Mouse (Mus musculus) liver, embryonic 14.5 days (tissue): Measurements from ENCODE around the gene Rad51b. TPM values are rescaled to one million over a fixed set of nuclear protein-coding genes. Genes with fewer than 3 reads are reported as not detected.

Experiments
- ATAC-seq: fragments of 200-750 bp; cut with Nextera tagmentation; 2 replicates; pipeline ENCODE4 v1.8.0; 2017; ENCODE audit warnings: moderate number of reproducible peaks, mild to moderate bottlenecking, moderate library complexity; ENCODE audit not compliant: insufficient read depth
- DNase-seq, 3 experiments: peaks; one replicate each; pipeline ENCODE4 v3.0.0-alpha.2; 2012 to 2013; ENCODE audit warnings: low read depth in 3 of 3, low spot score in 3 of 3
- H3K27ac ChIP-seq: fragments of 300-500 bp; sonication (generic); 2 replicates; pipeline ENCODE4 v1.5.1; 2014; ENCODE audit warnings: moderate library complexity, mild to moderate bottlenecking, control low read depth, inconsistent platforms
- H3K27me3 ChIP-seq: fragments of 300-500 bp; sonication (generic); 2 replicates; pipeline ENCODE4 v1.6.1; 2014; ENCODE audit warnings: mild to moderate bottlenecking, low read length, moderate library complexity; ENCODE audit not compliant: control insufficient read depth, insufficient read depth
- H3K36me3 ChIP-seq: fragments of 300-500 bp; sonication (generic); replicated peaks from 2 replicates; pipeline ENCODE4 v1.6.1; 2014; ENCODE audit warnings: low read depth; ENCODE audit not compliant: control insufficient read depth, insufficient read depth
- H3K4me1 ChIP-seq, 2 experiments: fragments of 200-500 bp in 1 of 2; fragments of 300-500 bp in 1 of 2; sonication (generic) in 1 of 2; replicated peaks; 2 replicates each; pipeline ENCODE4 v1.6.1; 2012 to 2014; ENCODE audit warnings: antibody characterized with exemption in 1 of 2, inconsistent platforms in 1 of 2, low read length in 1 of 2; ENCODE audit not compliant: control insufficient read depth in 2 of 2, insufficient read depth in 2 of 2
- H3K4me2 ChIP-seq: fragments of 300-500 bp; sonication (generic); 2 replicates; pipeline ENCODE4 v1.6.1; 2014; ENCODE audit warnings: low read depth, mild to moderate bottlenecking, control low read depth, moderate library complexity
- H3K4me3 ChIP-seq, 2 experiments: fragments of 200-500 bp in 1 of 2; fragments of 300-500 bp in 1 of 2; sonication (generic) in 1 of 2; 2 replicates each; pipeline ENCODE4 v1.5.1; 2012 to 2014; ENCODE audit warnings: low read depth in 2 of 2, low read length in 2 of 2, mild to moderate bottlenecking in 2 of 2, control low read depth in 1 of 2, inconsistent platforms in 1 of 2, moderate library complexity in 1 of 2; ENCODE audit not compliant: insufficient read depth in 1 of 2
- H3K9ac ChIP-seq: fragments of 300-500 bp; sonication (generic); replicated peaks from 2 replicates; pipeline ENCODE4 v1.6.1; 2014; ENCODE audit warnings: mild to moderate bottlenecking, control low read depth, moderate library complexity
- H3K9me3 ChIP-seq: fragments of 300-500 bp; sonication (generic); 2 replicates; pipeline ENCODE4 v1.6.1; 2016; ENCODE audit warnings: low read length, mixed read lengths; ENCODE audit not compliant: control insufficient read depth
- CTCF ChIP-seq: IDR thresholded peaks from 2 replicates; pipeline ENCODE4 v1.5.1; 2016; ENCODE audit warnings: antibody characterized with exemption, low read depth, control low read depth
- EP300 ChIP-seq: IDR thresholded peaks from 2 replicates; pipeline ENCODE4 v1.6.1; 2016; ENCODE audit warnings: antibody characterized with exemption, low read depth
- WGBS: fragments of 180-500 bp; shearing (Covaris S2); extraction: QIAGEN DNeasy Blood & Tissue Kit; methylation state at CpG from one replicate; pipeline ENCODE4 v1.1.7; 2014; ENCODE audit not compliant: insufficient replicate concordance; 5-methylcytosine and 5-hydroxymethylcytosine counted together
- polyA plus RNA-seq, 2 experiments: library from polyadenylated mRNA; depleted of rRNA in 1 of 2; stranded (reverse) in 1 of 2; unstranded in 1 of 2; fragments of >200 nt; fragmentation: Nextera tagmentation in 1 of 2; extraction: Ambion mirVana in 1 of 2; gene quantifications; 2 replicates each; pipeline versions ENCODE4 v1.2.1 to v1.2.3; 2012 to 2014

Gene Rad51b
- polyA plus RNA-seq, 2 experiments = 2.3 to 5.1 TPM

DNA sequence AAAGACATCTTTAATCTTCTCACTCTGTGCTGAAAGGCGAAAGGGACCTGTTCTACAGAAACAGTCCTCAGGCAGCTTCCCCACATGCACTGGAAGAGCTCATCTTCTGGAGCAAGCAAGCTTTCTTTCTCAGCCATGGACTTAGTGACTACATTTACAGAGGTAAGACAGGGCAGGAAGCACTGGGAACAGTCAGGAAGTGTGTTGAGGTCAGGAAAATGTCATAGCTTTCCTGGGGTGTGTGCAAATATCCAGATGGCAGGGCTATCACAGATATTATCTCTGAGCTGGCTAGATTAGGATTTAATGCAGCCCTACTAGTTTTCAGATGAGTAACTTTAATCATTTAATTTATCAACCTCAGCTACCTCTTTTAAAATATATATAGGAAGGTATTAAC is 254.2 kb downstream of the Rad51b start:
- TF ChIP-seq CTCF (no peak), EP300 (no peak)
- Histone ChIP-seq H3K9me3 (no peaks in the 10 kb centered on the region), H3K36me3 (no peaks in the 10 kb centered on the region), H3K4me2 (no peak overlapping the region), H3K9ac (no peak overlapping the region), H3K27ac (no peak overlapping the region), H3K27me3 (no peaks in the 10 kb centered on the region), H3K4me3 (no peak overlapping the region), H3K4me1 (peaks cover 0 to 4% of the 10 kb centered on the region in 2 experiments; a peak in 1 of 4 replicates)
- DNase-seq (no peak), ATAC-seq (no peak)
- 63% methylated on average over 1 of the region's 1 CpGs for WGBS

DNA sequence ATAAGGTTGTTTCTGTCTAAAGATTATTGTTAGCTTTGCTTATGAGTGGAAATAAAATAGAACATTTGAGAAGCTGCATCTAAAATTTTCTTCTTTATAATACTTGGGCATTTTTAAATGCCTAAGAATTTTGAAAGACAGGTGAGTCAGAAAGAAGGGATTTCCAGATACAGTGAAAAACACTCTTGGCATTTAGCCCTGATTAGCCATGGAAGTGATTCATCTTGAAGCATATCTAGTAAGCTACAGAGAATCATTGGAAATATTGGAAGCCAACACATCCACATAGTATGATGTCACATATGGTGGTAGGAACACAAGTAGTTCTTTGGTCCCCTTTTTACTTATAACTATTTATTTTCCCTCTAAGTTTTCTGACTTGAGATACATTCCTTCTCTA is 256.0 kb downstream of the Rad51b start:
- DNase-seq (no peak), ATAC-seq (no peak)
- no peaks in the 10 kb centered on the region for H3K27me3 ChIP-seq
- H3K27ac ChIP-seq = no peak overlapping the region
- peaks cover 0 to 4% of the 10 kb centered on the region in 2 experiments; a peak in 1 of 4 replicates for H3K4me1 ChIP-seq
- no peak for TF ChIP-seq CTCF
- TF ChIP-seq EP300 = no peak
- no peak overlapping the region for H3K4me2 ChIP-seq
- H3K9ac ChIP-seq = no peak overlapping the region
- H3K36me3 ChIP-seq = no peaks in the 10 kb centered on the region
- H3K4me3 ChIP-seq = no peak overlapping the region
- H3K9me3 ChIP-seq = no peaks in the 10 kb centered on the region

DNA sequence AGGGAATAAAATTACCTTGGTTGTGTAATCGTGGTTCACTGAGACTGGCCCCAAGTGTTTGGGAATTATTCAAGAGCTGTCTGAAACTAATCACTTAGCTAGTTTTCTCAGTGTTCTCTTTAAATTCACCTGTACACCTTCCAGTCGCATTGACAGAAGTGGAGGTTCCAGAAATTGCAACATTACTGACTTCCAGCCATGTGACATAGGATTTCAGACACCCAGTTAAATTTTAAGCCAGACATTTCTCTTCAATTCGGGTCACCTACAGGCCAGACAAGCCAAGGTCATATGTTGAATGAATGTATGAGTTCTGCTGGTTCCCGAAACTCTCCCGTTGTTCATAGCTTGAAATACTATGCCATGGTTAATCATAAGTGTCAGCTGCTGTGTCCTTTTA is 260.8 kb downstream of the Rad51b start:
- Histone ChIP-seq H3K9me3 (no peaks in the 10 kb centered on the region), H3K4me2 (no peak overlapping the region), H3K36me3 (no peaks in the 10 kb centered on the region), H3K4me1 (peaks cover 3 to 6% of the 10 kb centered on the region in 2 experiments; a peak in 3 of 4 replicates), H3K9ac (no peak overlapping the region), H3K27ac (no peak overlapping the region), H3K4me3 (no peak overlapping the region), H3K27me3 (no peaks in the 10 kb centered on the region)
- TF ChIP-seq CTCF = no peak
- no peak for TF ChIP-seq EP300
- WGBS = 63% methylated on average over 5 of the region's 5 CpGs
- no peak for ATAC-seq
- DNase-seq = peak in 1 of 3 experiments; percentile 22

DNA sequence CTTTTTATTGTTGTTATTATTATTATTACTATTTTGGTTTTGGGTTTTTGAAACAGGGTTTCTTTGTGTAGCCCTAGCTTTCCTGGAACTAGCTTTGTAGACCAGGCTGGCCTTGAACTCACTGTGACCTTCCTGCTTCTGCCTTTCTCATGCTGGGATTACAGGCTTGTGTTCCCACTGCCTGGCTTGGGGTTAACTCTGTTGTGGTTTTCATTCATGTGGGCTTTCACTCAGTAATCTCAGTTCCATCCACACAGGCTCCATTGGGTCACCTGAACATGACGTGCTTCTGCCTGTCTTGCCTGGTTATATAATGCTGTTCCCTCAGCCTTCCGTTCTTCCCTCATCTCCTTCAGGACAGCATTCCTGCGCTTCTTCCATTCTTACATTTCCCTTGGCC is 261.6 kb downstream of the Rad51b start:
- Histone ChIP-seq H3K27ac (no peak overlapping the region), H3K4me3 (no peak overlapping the region), H3K9me3 (no peaks in the 10 kb centered on the region), H3K4me2 (no peak overlapping the region), H3K27me3 (no peaks in the 10 kb centered on the region), H3K9ac (no peak overlapping the region), H3K36me3 (no peaks in the 10 kb centered on the region), H3K4me1 (peaks cover 3 to 6% of the 10 kb centered on the region in 2 experiments; a peak in 3 of 4 replicates)
- no peak for ATAC-seq
- TF ChIP-seq CTCF (no peak), EP300 (no peak)
- WGBS = 78% methylated on average over 3 of the region's 3 CpGs
- DNase-seq = no peak

DNA sequence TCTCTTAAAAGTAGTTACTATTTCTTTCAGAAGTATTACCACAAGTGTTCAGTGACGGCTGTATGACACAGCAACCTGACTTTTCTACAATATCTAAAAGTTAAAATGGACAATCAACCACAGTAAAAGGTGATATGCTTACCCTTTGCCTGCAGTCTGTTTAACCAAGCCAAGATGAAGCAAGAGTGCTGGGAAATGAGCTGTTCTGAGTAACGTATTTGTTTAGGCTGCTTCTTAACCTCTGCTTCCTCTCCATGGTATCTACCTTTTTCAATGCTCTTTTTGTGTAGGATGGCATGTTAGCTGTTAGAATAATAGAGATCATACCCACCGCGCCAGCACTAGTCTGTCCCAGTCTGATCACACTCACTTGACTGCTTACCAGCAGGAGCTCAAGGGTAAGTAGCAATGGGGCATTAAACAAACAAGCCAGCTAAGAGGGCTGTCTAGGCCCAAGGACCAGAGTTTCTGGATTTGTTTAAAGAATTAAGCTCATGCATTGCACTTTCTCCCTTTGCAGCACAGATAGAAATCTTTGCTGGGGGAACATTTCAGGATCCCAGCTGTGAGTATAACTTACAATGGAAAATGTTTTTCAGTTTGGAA is 262.4 kb downstream of the Rad51b start:
- WGBS = 62% methylated on average over 4 of the region's 4 CpGs
- DNase-seq (no peak), ATAC-seq (no peak)
- H3K4me2 ChIP-seq = no peak overlapping the region
- no peak overlapping the region for H3K4me3 ChIP-seq
- H3K36me3 ChIP-seq = no peaks in the 10 kb centered on the region
- H3K4me1 ChIP-seq = peaks cover 3 to 6% of the 10 kb centered on the region in 2 experiments; a peak in 3 of 4 replicates
- no peak overlapping the region for H3K27ac ChIP-seq
- TF ChIP-seq CTCF = no peak
- TF ChIP-seq EP300 = no peak
- H3K27me3 ChIP-seq = no peaks in the 10 kb centered on the region
- no peak overlapping the region for H3K9ac ChIP-seq
- H3K9me3 ChIP-seq = no peaks in the 10 kb centered on the region
